Mouse (Mus musculus) heart, adult 2 months (tissue): ENCODE measurements at regions not wholly inside any gene's neighbourhood (a gene's known extent, or its start where the extent isn't known, plus 50 kb on each side); places are given as distances from the start of the nearest gene placed in this dataset.

Source experiments
- CTCF ChIP-seq: fragments of 200-600 bp; IDR thresholded peaks from 2 replicates; pipeline ENCODE4 v1.8.1; 2022; ENCODE audit warnings: antibody characterized with exemption, mild to moderate bottlenecking, moderate library complexity
- EP300 ChIP-seq: fragments of 200-500 bp; IDR thresholded peaks from 2 replicates; pipeline ENCODE4 v1.6.1; 2011; ENCODE audit warnings: low read depth, low read length, control low read depth; ENCODE audit not compliant: insufficient read depth
- POLR2A ChIP-seq: fragments of 200-500 bp; IDR thresholded peaks from 2 replicates; pipeline ENCODE4 v1.6.1; 2011; ENCODE audit warnings: mild to moderate bottlenecking, low read depth, low read length, control low read depth; ENCODE audit not compliant: insufficient read depth

DNA sequence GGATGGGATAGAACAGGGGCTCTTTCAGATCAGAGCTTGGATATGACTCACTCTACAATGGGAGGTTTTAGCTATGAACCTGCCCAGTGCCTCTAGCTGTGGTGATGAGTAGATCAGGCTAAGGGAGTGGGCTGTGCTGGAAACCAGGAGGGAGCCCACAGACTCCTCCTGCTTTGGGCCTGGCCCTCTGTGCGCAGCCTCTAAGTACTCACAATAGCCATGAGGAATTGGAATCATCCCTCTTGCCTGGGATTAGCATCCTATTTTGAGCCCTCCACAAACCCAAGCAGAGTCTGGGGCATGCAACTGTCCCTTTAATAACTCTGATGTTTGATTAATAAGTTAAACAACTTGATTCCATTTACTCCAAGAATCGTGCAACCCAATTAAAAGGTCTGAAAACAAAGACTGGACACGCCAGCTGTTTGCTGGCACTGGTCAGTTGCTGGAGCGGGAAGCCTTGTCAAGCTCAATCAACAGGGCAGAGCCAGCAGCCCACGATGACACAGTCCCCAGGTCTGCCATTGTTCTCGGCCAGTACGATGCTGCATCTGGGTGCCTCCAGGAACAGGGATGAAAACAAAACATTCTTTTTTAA, 88.6 kb upstream of the Gadd45a start:
- TF ChIP-seq CTCF = no peak
- TF ChIP-seq EP300 = no peak
- no peak for TF ChIP-seq POLR2A
